Mouse (Mus musculus): Measurements from ENCODE around the gene Camk1d. TPM values are rescaled to one million over a fixed set of nuclear protein-coding genes. Genes with fewer than 3 reads are reported as not detected.

Gene Camk1d
- polyA plus RNA-seq, 1 experiment: 25.6 TPM

DNA sequence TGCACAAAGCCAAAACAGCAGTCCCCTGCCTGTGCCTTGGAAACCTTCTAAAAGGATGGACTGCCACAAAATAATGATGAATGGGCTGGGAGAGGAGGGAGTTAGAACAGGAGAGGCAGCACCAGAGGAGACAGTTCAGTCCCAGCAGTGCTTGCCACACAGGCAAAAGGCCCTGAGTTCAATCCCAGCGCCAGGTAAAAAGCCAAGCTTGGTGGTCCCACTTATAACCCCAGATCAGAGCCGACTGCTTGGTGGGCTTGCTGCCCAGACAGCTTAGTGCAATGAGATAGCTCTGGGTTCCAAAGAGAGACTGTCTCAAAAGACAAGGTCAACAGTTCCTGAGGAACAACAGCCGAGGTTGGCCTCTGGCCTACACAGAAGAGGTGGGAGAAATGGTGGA lies 58.0 kb downstream of the Camk1d start:
- Histone ChIP-seq H3K4me1 (ENCODE audit: control insufficient read depth, insufficient read depth, low read length) (0 out of 2 replicates have a peak, but pooled peaks cover 2% of the 10 kb centered on the region), H3K27ac (ENCODE audit: insufficient read depth, low read length) (no peak overlapping the region), H3K4me3 (replicated peaks; ENCODE audit: insufficient read depth, low read depth, low read length) (no peak overlapping the region), H3K27me3 (ENCODE audit: control insufficient read depth, insufficient read depth, low read length) (no peaks in the 10 kb centered on the region; the same call in 1 of the 2 replicates)
- WGBS: 47% methylated on average over 3 of the region's 3 CpGs
- TF ChIP-seq POLR2A (IDR thresholded peaks at IDR 0.05; ENCODE audit: borderline replicate concordance, insufficient read depth, low read length) (no peak), CTCF (IDR thresholded peaks at IDR 0.05; ENCODE audit: borderline replicate concordance, insufficient read depth, low read depth, low read length) (no peak)
- DNase-seq: no peak

DNA sequence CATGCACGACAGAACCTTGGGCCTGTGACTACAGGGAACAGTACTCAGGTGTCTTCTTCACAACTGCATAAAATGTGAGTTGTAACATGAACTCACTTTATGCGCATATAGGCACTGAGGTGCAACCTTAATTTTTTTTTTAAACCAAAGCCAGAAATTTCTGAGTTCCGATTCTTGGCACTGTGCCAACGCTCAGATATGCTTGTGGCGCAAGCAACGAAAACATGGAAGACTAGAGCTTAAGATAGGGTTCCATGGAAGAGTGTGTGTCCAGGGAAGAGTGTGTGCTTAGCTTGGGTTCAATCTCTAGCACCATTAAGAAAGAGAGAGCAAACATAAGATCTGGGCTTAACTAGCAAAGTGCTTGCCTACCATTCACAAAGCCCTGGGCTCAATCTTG lies 62.2 kb downstream of the Camk1d start:
- DNase-seq: no peak
- Histone ChIP-seq H3K4me3 (replicated peaks; ENCODE audit: insufficient read depth, low read depth, low read length) (no peak overlapping the region), H3K4me1 (ENCODE audit: control insufficient read depth, insufficient read depth, low read length) (peaks cover 5% of the 10 kb centered on the region; the same call in 1 of the 2 replicates), H3K27me3 (ENCODE audit: control insufficient read depth, insufficient read depth, low read length) (no peaks in the 10 kb centered on the region), H3K27ac (ENCODE audit: insufficient read depth, low read length) (no peak overlapping the region)
- TF ChIP-seq CTCF (IDR thresholded peaks at IDR 0.05; ENCODE audit: borderline replicate concordance, insufficient read depth, low read depth, low read length) (no peak), POLR2A (IDR thresholded peaks at IDR 0.05; ENCODE audit: borderline replicate concordance, insufficient read depth, low read length) (no peak)
- 58% methylated on average over 6 of the region's 6 CpGs for WGBS

DNA sequence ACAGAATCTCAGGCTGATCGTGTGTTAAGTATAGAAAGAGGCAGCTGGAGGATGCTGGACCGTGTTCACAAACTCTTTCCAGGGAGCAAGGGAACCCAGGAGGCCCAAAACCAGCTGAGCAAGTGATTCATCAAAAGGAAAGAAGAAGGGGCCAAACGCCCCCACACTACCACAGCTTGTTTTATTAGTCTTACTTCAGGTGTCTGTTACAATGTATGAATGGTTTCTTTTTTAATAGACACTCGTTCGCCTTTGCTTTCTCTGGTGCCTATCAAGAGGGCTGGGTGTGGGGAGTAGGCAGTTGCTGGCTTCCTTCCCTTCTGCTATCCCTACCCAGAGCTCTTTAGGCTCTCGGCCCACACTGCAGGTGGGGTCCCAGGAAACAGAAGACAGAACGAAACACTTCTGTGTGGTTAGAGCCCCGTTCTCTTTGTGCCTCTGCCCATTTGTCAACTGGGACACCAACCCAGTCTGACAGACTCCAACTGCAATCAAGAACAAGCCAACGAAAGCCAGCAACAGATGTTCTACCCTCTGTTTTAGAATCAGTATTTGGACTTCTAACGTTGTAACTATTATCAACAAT lies 62.9 kb downstream of the Camk1d start:
- Histone ChIP-seq H3K4me1 (ENCODE audit: control insufficient read depth, insufficient read depth, low read length) (peaks cover 4% of the 10 kb centered on the region; the same call in 1 of the 2 replicates), H3K4me3 (replicated peaks; ENCODE audit: insufficient read depth, low read depth, low read length) (no peak overlapping the region), H3K27me3 (ENCODE audit: control insufficient read depth, insufficient read depth, low read length) (no peaks in the 10 kb centered on the region), H3K27ac (ENCODE audit: insufficient read depth, low read length) (no peak overlapping the region)
- no peak for DNase-seq
- WGBS: 61% methylated on average over 10 of the region's 10 CpGs
- TF ChIP-seq POLR2A (IDR thresholded peaks at IDR 0.05; ENCODE audit: borderline replicate concordance, insufficient read depth, low read length): no peak
- no peak for TF ChIP-seq CTCF (IDR thresholded peaks at IDR 0.05; ENCODE audit: borderline replicate concordance, insufficient read depth, low read depth, low read length)

DNA sequence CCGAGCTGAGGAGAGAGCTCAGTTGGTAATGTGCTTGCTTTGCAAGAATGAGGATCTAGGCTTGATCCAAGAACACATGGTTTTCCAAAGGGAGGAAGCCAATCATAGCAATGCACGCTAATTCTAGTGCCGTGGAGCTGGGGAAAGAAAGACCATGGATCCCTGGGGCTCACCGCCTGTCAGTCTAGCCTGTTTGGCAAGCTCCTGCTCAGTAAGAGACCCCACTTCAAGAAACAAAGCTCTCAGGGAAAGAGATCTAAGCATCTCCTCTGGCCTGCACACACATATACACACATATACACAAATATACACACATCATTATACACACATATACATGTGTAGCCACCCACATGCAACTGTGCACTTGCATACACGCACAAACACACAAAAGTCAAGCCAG lies 65.1 kb downstream of the Camk1d start:
- no peak for TF ChIP-seq POLR2A (IDR thresholded peaks at IDR 0.05; ENCODE audit: borderline replicate concordance, insufficient read depth, low read length)
- no peak for TF ChIP-seq CTCF (IDR thresholded peaks at IDR 0.05; ENCODE audit: borderline replicate concordance, insufficient read depth, low read depth, low read length)
- Histone ChIP-seq H3K4me1 (ENCODE audit: control insufficient read depth, insufficient read depth, low read length) (peaks cover 3% of the 10 kb centered on the region; the same call in 1 of the 2 replicates), H3K27me3 (ENCODE audit: control insufficient read depth, insufficient read depth, low read length) (no peaks in the 10 kb centered on the region), H3K27ac (ENCODE audit: insufficient read depth, low read length) (no peak overlapping the region), H3K4me3 (replicated peaks; ENCODE audit: insufficient read depth, low read depth, low read length) (no peak overlapping the region)
- 24% methylated on average over 5 of the region's 5 CpGs for WGBS
- DNase-seq: no peak

DNA sequence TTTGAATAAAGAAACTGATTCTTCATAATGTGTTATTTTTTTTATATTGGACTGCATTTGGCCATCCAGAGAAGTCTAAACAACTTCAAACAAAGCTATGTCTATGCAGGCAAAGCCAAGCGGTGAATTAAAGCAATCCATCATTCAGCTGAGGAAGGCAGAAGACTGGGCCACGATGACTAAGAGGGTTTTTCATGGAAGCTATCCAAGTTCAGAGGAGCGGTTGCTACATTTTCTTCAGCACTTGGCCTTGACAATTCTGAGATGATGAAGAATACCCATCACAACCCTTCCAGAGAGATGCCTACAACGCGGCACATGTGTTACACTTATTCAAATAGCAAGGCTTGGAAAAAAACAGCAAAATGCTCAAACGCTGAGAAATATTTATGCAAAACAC lies 65.6 kb downstream of the Camk1d start:
- H3K27ac ChIP-seq (ENCODE audit: insufficient read depth, low read length): no peak overlapping the region
- no peak for DNase-seq
- H3K4me3 ChIP-seq (replicated peaks; ENCODE audit: insufficient read depth, low read depth, low read length): no peak overlapping the region
- H3K4me1 ChIP-seq (ENCODE audit: control insufficient read depth, insufficient read depth, low read length): peaks cover 5% of the 10 kb centered on the region; the same call in 1 of the 2 replicates
- H3K27me3 ChIP-seq (ENCODE audit: control insufficient read depth, insufficient read depth, low read length): no peaks in the 10 kb centered on the region
- 71% methylated on average over 6 of the region's 6 CpGs for WGBS
- TF ChIP-seq CTCF (IDR thresholded peaks at IDR 0.05; ENCODE audit: borderline replicate concordance, insufficient read depth, low read depth, low read length) (no peak), POLR2A (IDR thresholded peaks at IDR 0.05; ENCODE audit: borderline replicate concordance, insufficient read depth, low read length) (no peak)

DNA sequence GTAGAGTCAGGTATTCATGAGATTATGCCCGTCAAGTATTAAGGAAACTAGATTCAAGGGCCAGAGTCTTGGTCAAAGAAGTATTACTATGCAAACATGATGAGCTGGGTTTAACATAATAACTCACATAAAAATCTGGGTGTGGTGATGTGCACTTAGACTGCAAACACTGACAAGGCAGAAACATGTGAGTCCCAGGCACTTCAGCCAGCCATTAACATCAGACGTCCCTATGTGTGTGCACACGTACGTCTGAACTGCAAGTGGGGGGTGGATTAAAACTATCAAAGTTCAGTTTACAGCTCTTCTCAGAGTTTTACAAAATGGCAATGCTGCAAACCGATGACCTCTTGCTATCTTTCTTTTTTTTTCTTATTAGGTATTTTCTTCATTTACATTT lies 68.0 kb downstream of the Camk1d start:
- TF ChIP-seq CTCF (IDR thresholded peaks at IDR 0.05; ENCODE audit: borderline replicate concordance, insufficient read depth, low read depth, low read length) (no peak), POLR2A (IDR thresholded peaks at IDR 0.05; ENCODE audit: borderline replicate concordance, insufficient read depth, low read length) (no peak)
- H3K27ac ChIP-seq (ENCODE audit: insufficient read depth, low read length): no peak overlapping the region
- no peak overlapping the region for H3K4me3 ChIP-seq (replicated peaks; ENCODE audit: insufficient read depth, low read depth, low read length)
- 98% methylated on average over 5 of the region's 5 CpGs for WGBS
- no peak for DNase-seq
- peaks cover 5% of the 10 kb centered on the region; the same call in 1 of the 2 replicates for H3K4me1 ChIP-seq (ENCODE audit: control insufficient read depth, insufficient read depth, low read length)
- no peaks in the 10 kb centered on the region for H3K27me3 ChIP-seq (ENCODE audit: control insufficient read depth, insufficient read depth, low read length)

DNA sequence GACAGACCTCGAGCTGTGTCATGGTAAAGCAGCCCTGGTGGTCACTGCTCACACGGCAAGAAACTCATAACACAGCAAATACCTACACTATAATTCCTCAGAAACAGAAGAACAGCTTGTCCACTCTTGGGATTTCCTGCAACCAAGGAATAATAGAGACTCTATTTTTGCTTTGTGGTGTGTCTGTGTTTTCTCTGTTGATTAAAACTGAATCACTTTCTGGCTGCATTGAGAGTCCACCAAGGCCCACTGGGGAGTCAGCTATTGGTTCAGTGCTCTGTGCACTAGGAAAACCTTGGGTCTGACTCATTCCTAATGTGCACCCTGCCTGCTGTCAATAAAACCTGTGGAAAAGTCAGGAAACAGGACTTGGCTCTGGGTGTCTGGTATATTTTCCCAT lies 68.7 kb downstream of the Camk1d start:
- 86% methylated on average over 2 of the region's 2 CpGs for WGBS
- Histone ChIP-seq H3K4me3 (replicated peaks; ENCODE audit: insufficient read depth, low read depth, low read length) (no peak overlapping the region), H3K4me1 (ENCODE audit: control insufficient read depth, insufficient read depth, low read length) (peaks cover 5% of the 10 kb centered on the region; the same call in 1 of the 2 replicates), H3K27ac (ENCODE audit: insufficient read depth, low read length) (no peak overlapping the region), H3K27me3 (ENCODE audit: control insufficient read depth, insufficient read depth, low read length) (no peaks in the 10 kb centered on the region)
- TF ChIP-seq CTCF (IDR thresholded peaks at IDR 0.05; ENCODE audit: borderline replicate concordance, insufficient read depth, low read depth, low read length) (no peak), POLR2A (IDR thresholded peaks at IDR 0.05; ENCODE audit: borderline replicate concordance, insufficient read depth, low read length) (no peak)
- DNase-seq: no peak

DNA sequence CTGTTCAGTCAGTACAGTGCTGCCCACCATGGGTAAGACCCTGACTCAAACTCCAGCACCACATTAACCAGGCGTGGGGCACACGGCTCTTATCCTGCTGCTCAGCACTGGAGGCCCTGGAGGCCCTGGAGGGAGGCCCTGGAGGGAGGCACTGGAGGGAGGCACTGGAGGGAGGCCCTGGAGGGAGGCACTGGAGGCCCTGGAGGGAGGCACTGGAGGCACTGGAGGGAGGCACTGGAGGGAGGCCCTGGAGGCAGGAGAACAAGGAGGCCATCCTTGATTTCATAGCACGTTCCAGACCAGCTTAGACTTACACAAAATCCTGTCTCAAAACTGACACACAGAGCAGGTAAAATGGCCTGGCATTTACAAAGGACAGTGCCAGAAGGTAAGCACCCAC lies 70.4 kb downstream of the Camk1d start:
- WGBS: 93% methylated on average over 3 of the region's 3 CpGs
- DNase-seq: no peak
- no peak for TF ChIP-seq POLR2A (IDR thresholded peaks at IDR 0.05; ENCODE audit: borderline replicate concordance, insufficient read depth, low read length)
- no peak for TF ChIP-seq CTCF (IDR thresholded peaks at IDR 0.05; ENCODE audit: borderline replicate concordance, insufficient read depth, low read depth, low read length)
- H3K4me3 ChIP-seq (replicated peaks; ENCODE audit: insufficient read depth, low read depth, low read length): no peak overlapping the region
- peaks cover 5% of the 10 kb centered on the region; the same call in 1 of the 2 replicates for H3K4me1 ChIP-seq (ENCODE audit: control insufficient read depth, insufficient read depth, low read length)
- H3K27ac ChIP-seq (ENCODE audit: insufficient read depth, low read length): no peak overlapping the region
- no peaks in the 10 kb centered on the region for H3K27me3 ChIP-seq (ENCODE audit: control insufficient read depth, insufficient read depth, low read length)
